Mouse (Mus musculus): ENCODE data around the gene Ndufs8. TPM values are rescaled to one million over a fixed set of nuclear protein-coding genes. Genes with fewer than 3 reads are reported as not detected.

Ndufs8 gene
- polyA plus RNA-seq, 2 experiments, result 118 to 219 TPM

DNA sequence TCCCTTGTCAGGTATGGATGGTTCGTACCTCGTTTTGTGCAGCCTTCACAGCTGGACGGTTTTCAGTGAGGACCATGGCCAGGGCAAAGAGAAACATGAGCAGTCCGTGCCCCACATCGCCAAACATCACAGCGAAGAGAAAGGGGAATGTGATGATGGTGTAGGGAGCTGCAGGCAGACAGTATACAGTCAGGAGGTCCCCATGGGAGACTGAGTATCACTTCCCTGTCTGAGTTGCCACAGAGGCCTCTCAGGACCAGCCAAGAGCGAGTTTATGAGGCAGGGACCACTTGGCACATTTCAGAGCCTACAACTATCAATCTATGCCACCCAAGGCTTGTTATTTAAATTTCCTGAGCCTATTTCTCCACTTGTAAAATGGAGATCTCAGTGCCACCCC is 13.6 kb downstream of the Ndufs8 start:
- Histone ChIP-seq H3K4me1 (replicated peaks; ENCODE audit: control insufficient read depth in 2 of 2, insufficient read depth in 2 of 2, low read length in 1 of 2) (no peaks in the 10 kb centered on the region), H3K9me3 (ENCODE audit: control insufficient read depth, low read length) (no peaks in the 10 kb centered on the region), H3K27ac (no peak overlapping the region), H3K9ac (replicated peaks) (no peak overlapping the region), H3K27me3 (ENCODE audit: control insufficient read depth, insufficient read depth, low read length) (no peaks in the 10 kb centered on the region), H3K36me3 (replicated peaks; ENCODE audit: control insufficient read depth, insufficient read depth, low read depth) (no peaks in the 10 kb centered on the region; the same call in 1 of the 2 replicates), H3K4me2 (ENCODE audit: low read depth) (no peak overlapping the region), H3K4me3 (ENCODE audit: insufficient read depth in 1 of 2, low read depth in 2 of 2, low read length in 2 of 2) (no peak overlapping the region)
- ATAC-seq (ENCODE audit: insufficient read depth) (no peak), DNase-seq (ENCODE audit: low read depth in 3 of 3, low spot score in 3 of 3) (no peak)
- WGBS (ENCODE audit: insufficient replicate concordance), result 68% methylated on average over 7 of the region's 7 CpGs
- TF ChIP-seq CTCF (IDR thresholded peaks at IDR 0.05; ENCODE audit: low read depth) (no peak), EP300 (IDR thresholded peaks at IDR 0.05; ENCODE audit: low read depth) (no peak)

DNA sequence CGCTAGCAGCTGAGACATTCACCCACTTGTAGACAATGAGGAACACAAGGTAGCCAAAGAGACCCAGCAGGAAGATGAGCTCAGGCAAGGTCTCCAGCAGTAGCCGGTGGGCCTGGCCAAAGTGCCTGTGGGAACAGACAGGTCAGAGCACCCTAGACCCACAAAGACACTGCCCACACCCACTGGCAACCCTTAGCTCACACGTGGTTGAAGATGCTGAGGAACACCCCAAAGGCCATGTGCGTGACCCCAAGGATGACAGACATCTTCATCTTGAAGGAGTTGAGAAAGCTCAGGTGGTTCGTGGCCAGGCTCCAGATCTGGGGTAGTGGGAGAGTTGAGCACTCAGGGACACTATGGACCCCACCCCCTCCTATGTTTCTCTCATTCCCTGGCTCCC is 15.0 kb downstream of the Ndufs8 start:
- Histone ChIP-seq H3K9ac (replicated peaks) (no peak overlapping the region), H3K4me3 (ENCODE audit: insufficient read depth in 1 of 2, low read depth in 2 of 2, low read length in 2 of 2) (no peak overlapping the region), H3K36me3 (replicated peaks; ENCODE audit: control insufficient read depth, insufficient read depth, low read depth) (no peaks in the 10 kb centered on the region; the same call in 1 of the 2 replicates), H3K4me1 (replicated peaks; ENCODE audit: control insufficient read depth in 2 of 2, insufficient read depth in 2 of 2, low read length in 1 of 2) (no peaks in the 10 kb centered on the region), H3K27me3 (ENCODE audit: control insufficient read depth, insufficient read depth, low read length) (no peaks in the 10 kb centered on the region), H3K4me2 (ENCODE audit: low read depth) (no peak overlapping the region), H3K9me3 (ENCODE audit: control insufficient read depth, low read length) (no peaks in the 10 kb centered on the region), H3K27ac (no peak overlapping the region)
- TF ChIP-seq EP300 (IDR thresholded peaks at IDR 0.05; ENCODE audit: low read depth) (no peak), CTCF (IDR thresholded peaks at IDR 0.05; ENCODE audit: low read depth) (no peak)
- DNase-seq (ENCODE audit: low read depth in 3 of 3, low spot score in 3 of 3) (no peak), ATAC-seq (ENCODE audit: insufficient read depth) (no peak)
- 73% methylated on average over 5 of the region's 5 CpGs for WGBS (ENCODE audit: insufficient replicate concordance)

DNA sequence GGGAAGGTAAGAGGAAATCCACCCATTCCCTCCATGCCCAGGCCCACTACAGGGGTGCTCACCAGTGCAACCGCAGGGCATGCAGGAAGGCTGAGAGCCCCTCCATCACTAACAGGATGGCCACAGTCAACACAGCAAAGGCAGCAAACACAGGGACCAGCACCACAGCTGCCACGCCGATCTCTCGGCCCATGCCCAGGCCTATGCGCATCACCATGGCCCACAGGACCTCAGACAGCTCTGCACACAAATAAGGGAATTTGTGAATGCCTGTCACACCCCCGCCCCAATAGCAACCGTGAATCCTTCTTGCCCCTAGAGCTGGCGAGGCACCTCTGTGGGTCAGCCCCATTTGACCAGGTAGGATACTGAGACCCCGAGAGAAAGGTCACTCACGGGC is 16.4 kb downstream of the Ndufs8 start:
- no peaks in the 10 kb centered on the region for H3K27me3 ChIP-seq (ENCODE audit: control insufficient read depth, insufficient read depth, low read length)
- no peak for TF ChIP-seq CTCF (IDR thresholded peaks at IDR 0.05; ENCODE audit: low read depth)
- TF ChIP-seq EP300 (IDR thresholded peaks at IDR 0.05; ENCODE audit: low read depth), result no peak
- whole genome bisulfite sequencing (ENCODE audit: insufficient replicate concordance), result 78% methylated on average over 10 of the region's 10 CpGs

DNA sequence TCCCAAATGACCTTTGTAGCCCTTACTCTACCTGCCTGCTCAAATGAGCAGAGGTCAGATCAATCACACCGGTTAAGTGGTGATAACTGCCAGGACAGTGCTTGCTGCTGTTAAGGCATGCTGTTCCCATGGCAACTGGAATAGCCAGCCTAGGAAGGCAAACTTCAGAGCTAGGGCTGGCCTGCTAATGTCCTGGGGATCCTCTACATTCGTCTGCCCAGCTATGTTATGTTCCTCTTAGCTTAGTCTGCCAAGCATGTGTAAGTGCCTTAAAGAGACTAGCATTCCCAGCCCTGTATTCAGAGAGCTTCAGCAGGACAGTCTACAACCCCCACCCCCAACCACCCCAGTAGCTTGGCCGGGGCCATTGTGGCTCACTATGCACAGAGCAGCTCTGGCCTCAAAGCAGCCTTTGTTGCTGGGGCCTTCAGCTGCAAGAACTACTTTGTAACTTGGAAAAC is 17.4 kb downstream of the Ndufs8 start:
- DNase-seq (ENCODE audit: low read depth in 3 of 3, low spot score in 3 of 3), result no peak
- H3K36me3 ChIP-seq (replicated peaks; ENCODE audit: control insufficient read depth, insufficient read depth, low read depth), result no peaks in the 10 kb centered on the region; the same call in none of the 2 replicates
- H3K27me3 ChIP-seq (ENCODE audit: control insufficient read depth, insufficient read depth, low read length), result no peaks in the 10 kb centered on the region
- no peaks in the 10 kb centered on the region for H3K9me3 ChIP-seq (ENCODE audit: control insufficient read depth, low read length)
- H3K4me2 ChIP-seq (ENCODE audit: low read depth), result no peak overlapping the region
- H3K4me1 ChIP-seq (replicated peaks; ENCODE audit: control insufficient read depth in 2 of 2, insufficient read depth in 2 of 2, low read length in 1 of 2), result no peaks in the 10 kb centered on the region
- no peak overlapping the region for H3K9ac ChIP-seq (replicated peaks)
- no peak overlapping the region for H3K27ac ChIP-seq
- H3K4me3 ChIP-seq (ENCODE audit: insufficient read depth in 1 of 2, low read depth in 2 of 2, low read length in 2 of 2), result no peak overlapping the region
- peak; percentile 53 for ATAC-seq (ENCODE audit: insufficient read depth)
- no peak for TF ChIP-seq EP300 (IDR thresholded peaks at IDR 0.05; ENCODE audit: low read depth)
- TF ChIP-seq CTCF (IDR thresholded peaks at IDR 0.05; ENCODE audit: low read depth), result no peak
- WGBS (ENCODE audit: insufficient replicate concordance), result 56% methylated on average over 3 of the region's 3 CpGs

More for the DNA sequence above, 16.4 kb downstream of the Ndufs8 start:
- ATAC-seq (ENCODE audit: insufficient read depth) (no peak), DNase-seq (ENCODE audit: low read depth in 3 of 3, low spot score in 3 of 3) (no peak)
- H3K27ac ChIP-seq, result no peak overlapping the region
- H3K9ac ChIP-seq (replicated peaks), result no peak overlapping the region
- no peaks in the 10 kb centered on the region for H3K9me3 ChIP-seq (ENCODE audit: control insufficient read depth, low read length)
- H3K4me1 ChIP-seq (replicated peaks; ENCODE audit: control insufficient read depth in 2 of 2, insufficient read depth in 2 of 2, low read length in 1 of 2), result no peaks in the 10 kb centered on the region
- no peak overlapping the region for H3K4me3 ChIP-seq (ENCODE audit: insufficient read depth in 1 of 2, low read depth in 2 of 2, low read length in 2 of 2)
- no peaks in the 10 kb centered on the region; the same call in none of the 2 replicates for H3K36me3 ChIP-seq (replicated peaks; ENCODE audit: control insufficient read depth, insufficient read depth, low read depth)
- no peak overlapping the region for H3K4me2 ChIP-seq (ENCODE audit: low read depth)

DNA sequence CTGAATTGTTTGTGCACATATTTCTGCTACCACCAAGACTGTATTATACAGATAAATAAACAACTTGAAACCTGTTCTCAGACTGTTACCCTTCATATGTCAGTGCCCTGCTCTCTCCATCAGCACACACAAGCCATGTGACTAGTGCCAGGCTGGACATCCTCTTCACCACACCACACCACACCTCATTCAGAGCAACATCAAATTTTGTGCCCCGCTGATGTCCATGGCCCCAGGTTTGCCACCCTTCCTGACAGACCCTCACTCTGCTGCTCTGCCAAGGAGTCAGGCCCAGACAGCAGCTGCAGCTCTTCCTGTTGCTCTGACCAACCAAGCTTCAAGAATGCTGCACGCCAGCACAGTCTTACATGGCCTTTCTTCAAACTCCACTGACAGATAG is 18.3 kb downstream of the Ndufs8 start:
- H3K27ac ChIP-seq, result no peak overlapping the region
- no peak overlapping the region for H3K9ac ChIP-seq (replicated peaks)
- DNase-seq (ENCODE audit: low read depth in 3 of 3, low spot score in 3 of 3) (no peak), ATAC-seq (ENCODE audit: insufficient read depth) (no peak)
- H3K9me3 ChIP-seq (ENCODE audit: control insufficient read depth, low read length), result no peaks in the 10 kb centered on the region
- H3K4me2 ChIP-seq (ENCODE audit: low read depth), result no peak overlapping the region
- H3K4me1 ChIP-seq (replicated peaks; ENCODE audit: control insufficient read depth in 2 of 2, insufficient read depth in 2 of 2, low read length in 1 of 2), result no peaks in the 10 kb centered on the region
- peaks cover 3% of the 10 kb centered on the region for H3K36me3 ChIP-seq (replicated peaks; ENCODE audit: control insufficient read depth, insufficient read depth, low read depth)
- TF ChIP-seq CTCF (IDR thresholded peaks at IDR 0.05; ENCODE audit: low read depth), result no peak
- TF ChIP-seq EP300 (IDR thresholded peaks at IDR 0.05; ENCODE audit: low read depth), result no peak
- H3K4me3 ChIP-seq (ENCODE audit: insufficient read depth in 1 of 2, low read depth in 2 of 2, low read length in 2 of 2), result no peak overlapping the region
- H3K27me3 ChIP-seq (ENCODE audit: control insufficient read depth, insufficient read depth, low read length), result no peaks in the 10 kb centered on the region
- 75% methylated on average over 2 of the region's 2 CpGs for WGBS (ENCODE audit: insufficient replicate concordance)
